Mouse (Mus musculus): ENCODE measurements around the gene Ercc1.

DNA sequence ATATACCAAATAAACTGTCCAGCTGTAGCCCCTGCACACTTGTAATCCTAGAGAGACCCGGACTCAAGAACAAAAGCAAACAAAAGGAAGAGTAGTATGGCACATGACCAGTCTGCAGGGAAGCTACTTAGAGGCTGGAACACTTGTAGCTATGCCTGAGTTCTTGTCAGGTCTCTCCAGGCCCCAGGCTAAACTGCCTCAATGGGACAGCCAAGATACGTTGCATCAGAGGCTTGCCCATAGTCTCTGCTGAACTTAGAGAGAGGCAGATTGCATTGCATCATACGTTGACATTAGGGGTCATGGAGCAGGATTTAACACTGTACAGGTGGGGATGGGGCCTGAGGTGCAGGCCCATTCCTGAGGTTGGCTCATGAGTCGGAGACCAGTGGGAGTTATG lies 31.4 kb downstream of the Ercc1 start:
- TF ChIP-seq CTCF (IDR thresholded peaks at IDR 0.05; ENCODE audit: extremely low read depth, insufficient read depth, low read length) (no peak), POLR2A (IDR thresholded peaks at IDR 0.05; ENCODE audit: extremely low read depth, insufficient read depth, low read length) (no peak)

Data from cortical plate, adult 2 months (tissue).